Mouse (Mus musculus) layer of hippocampus, adult 9-10 months (tissue): ENCODE measurements around the gene Braf.
A peak's percentile ranks its signal among the peaks of the same experiment; 100 is the strongest.

Experiments
- DNase-seq: peaks from one replicate; pipeline ENCODE4 v3.0.0; 2022; ENCODE audit warnings: low spot score

Gene Braf

DNA sequence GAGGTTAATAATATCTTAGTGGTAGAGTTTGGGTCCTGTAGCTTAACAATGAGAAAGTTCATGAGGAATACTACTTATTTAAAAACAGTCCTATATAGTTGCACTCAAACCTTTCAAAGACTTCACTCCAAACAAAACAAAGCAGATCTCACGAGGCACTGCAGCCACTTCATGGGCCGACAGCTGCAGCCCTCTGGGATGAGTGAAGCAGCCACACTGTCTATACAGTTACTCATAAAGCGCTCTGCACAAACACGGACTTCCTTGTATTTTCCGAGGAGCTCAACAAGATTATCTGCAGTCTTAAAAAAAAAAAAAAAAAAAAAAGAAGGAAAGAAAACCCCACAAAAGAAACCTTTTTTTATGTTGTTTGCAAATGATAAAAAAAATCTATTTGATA, 117.9 kb downstream of the Braf start:
- no peak for DNase-seq

DNA sequence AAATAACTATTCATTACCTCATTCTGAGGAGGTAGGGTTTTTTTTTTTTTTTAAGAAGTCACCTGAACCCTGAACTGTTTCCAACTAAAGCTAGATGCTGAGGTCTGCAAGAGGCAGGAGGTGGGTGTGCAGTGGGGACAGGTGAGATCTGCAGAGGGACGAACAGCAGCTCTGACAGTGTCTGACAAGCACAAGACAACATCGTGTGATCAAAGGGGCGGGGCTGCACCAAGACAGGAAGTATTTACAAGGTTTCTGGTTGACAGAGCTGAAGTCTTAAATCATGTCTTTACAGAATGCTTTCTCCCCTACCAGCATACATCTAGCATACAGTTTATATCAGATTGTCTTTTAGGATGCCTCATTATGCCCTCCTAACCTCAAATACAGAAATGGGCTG, 118.4 kb downstream of the Braf start:
- no peak for DNase-seq

DNA sequence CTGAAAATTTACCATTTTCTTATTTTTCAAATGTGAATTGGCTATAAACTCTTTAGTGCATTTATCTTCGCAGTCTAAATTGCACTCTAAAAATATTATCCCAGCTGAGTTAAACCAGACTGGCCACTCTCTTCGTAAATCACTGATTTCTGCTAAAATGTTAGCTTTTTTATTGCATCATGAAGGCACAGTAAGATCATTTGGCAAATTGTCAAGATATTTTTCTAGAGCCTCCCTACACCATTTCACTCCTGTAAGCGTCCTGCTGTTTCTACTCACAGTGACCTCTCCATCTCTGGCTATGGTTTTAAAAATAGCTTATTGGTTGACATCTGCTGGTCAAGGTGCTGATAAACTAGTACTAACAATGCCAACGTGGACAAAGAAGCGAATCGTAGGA, 119.2 kb downstream of the Braf start:
- DNase-seq = no peak

DNA sequence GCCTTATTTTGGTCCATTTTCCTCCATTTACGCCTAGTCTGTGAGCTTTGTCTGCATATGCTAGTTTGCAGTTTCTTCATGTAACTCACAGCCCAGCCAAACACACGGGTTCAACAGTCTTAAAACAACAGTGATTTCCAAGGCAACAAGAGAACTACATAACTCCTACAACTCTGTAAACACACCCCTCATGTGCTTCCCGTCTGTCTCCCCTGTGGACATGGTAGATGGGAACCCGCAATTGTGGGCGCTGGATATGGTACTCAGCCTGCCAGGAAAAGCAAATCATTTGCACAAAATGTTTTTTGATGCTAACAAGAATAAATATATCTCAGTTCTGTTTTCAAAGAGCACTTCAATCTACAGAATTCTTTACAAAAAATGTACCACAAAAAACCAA, 120.7 kb downstream of the Braf start:
- DNase-seq = no peak

DNA sequence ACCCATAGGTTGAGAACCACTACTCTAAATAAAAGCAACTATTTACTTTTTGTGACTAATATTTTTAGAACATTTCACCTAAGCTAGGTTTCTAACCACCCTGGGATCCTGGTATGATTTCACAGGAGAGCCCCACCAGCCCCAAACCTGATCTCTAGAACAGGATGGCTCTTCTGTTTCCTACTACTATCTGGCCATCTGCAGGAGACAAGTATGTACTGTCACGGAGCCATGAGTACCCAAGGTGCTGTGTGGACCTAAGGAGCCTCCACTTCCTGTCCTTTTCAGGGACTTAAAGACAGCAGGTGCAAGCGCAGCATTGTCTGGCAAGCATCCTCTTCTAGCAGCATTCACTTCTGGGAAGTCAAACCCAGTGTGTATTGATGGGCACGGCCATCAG, 123.4 kb downstream of the Braf start:
- DNase-seq = no peak

DNA sequence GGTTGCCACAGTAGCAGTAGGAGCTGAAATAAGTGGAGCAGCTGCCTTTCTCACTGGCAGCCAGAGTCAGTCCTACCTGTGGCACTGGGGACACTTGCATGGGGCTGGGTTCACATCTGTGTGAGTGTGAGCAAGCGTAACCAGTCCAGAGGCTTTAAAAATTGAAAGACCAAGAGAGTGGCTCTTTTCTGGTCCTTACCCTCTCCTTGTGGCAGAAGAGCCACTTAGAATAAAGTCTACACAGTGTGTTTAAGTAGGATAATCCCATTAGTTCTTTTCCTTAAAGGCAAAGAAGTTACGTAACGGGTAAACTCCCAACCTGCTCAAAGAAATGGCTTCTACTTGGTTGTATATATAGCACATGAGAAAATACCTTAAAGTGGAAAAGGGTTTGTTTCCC, 124.4 kb downstream of the Braf start:
- DNase-seq = no peak

DNA sequence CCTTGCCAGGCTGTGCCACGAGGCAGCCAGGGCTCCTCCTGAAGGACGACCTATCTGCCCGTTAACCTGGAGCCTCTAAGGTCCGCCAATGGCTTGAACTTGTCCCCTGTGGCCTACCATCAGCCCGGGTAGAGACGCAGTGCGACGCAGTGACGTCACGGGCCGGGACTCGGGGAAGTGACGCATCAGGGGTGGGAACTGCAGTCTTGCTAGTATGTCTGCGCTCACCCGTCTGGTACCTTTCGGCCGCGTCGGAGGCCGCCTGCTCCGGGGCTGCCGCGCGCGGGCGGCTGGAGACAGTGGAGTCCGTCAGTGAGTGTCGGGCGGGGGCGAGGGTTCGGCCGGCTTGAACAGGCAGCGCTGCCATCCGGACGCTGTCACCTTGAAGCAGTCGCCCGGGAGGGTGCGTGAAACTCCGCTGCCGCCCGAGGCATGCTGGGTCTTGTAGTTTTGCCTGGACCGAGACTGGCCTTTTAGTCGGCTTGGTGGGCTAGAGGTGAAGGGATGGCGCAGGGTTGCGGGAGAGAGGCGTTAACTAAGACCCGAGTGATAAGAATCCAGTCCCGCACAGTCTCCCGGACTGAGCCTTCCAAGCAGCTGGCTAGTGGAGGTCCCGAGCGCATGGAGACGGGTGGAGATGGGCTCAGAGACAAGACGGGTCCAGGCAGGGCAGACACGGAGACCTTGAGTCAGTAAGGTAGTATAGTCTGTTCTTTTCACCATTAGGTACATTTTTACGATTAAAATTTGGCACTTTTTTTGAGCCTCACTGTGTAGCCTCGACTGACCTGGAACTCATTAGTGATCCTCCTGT, 132.7 kb downstream of the Braf start, which contains the start of gene Ndufb2:
TSS of gene Ndufb2 (plus strand) at position 174 of the 814 bp plus-strand sequence.
- DNase-seq = peak; percentile 95

DNA sequence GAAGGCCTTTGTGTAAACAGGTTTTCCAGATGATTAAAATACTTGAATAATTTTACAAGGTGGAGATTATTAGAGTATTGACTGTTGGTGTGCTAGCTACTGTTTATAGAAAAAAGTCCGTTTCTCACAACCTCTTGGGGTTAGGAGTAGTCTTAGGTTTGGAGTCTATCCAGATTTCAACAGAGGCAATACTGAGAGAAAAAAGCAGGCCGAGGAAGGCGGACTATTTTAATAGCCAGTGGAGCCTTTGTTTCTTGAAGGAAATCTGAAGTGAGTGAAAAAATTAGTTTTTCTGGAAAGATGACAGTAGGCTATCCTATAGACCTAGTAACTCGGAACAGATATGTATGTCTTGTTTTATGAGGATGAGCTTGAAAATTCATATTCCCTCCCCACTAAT, 133.8 kb downstream of the Braf start:
- DNase-seq = no peak

DNA sequence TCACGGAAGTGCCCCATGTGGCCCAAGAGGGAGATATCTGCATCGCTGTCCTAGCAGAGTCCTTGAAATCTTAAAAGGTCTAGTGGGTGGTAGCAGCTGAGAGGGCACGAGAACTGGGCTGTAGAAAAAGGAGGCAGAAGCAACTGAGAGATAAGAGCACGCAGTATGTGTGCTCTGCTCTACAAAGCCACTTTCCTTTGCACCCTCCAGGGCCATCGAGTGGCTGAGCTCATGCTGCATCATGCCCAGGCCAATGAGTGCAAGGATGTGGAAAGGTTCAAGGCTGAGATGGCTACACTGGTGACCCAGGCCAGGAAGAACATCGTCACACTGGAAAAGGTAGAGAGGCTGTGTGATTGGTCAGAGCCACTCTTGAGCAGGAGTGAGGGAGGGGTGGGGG, 139.7 kb downstream of the Braf start, which contains the start of gene Gm42420:
TSS of gene Gm42420 (plus strand) at position 237 of the 400 bp plus-strand sequence.
- no peak for DNase-seq

DNA sequence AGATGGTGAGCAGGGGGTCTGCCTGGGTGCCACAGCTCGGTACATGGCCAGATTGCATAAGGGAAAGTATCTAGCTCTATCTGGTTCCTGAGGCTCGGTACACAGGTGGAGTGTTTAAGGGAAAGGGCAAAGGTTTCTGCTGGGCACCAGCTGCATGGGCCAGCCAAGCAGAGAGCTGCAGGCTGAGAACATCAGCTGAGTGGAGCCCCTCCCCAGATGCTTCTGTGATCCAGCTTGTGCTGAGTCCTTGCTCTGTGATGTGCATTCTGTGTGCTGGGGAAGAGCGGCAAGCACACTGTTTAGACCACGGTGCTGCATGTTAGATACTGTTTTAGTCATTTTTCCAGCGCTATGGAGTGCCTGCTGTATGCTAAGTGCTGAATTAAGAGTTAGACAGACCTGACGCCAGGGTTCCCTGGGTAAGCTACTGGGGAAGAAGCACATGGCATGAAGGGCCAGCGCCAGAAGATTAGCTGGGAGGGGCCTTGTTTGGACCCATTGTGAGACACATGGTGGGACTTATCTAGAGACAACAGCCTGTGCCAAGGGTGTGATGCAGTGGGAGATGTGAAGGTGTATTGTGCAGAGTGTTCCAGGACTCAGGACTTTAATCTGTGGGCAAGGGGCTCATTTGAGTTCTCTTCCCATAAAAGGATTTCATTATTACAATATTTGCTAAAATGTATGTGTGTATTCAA, 144.0 kb downstream of the Braf start:
- DNase-seq = no peak

DNA sequence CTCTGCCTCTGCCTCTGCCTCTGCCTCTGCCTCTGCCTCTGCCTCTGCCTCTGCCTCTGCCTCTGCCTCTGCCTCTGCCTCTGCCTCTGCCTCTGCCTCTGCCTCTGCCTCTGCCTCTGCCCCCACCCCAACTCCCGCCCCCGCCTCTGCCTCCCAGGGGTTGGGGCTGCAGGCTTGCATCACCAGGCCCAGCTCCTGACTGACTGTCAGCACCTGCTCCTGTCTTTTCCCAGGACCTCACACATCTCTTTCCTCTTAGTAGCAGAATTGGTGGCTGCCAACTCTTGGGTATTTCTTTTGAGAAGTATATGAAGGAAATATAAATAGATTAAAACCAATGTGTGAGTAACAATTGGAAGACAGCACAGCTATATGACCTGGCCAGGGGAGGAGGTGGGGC, 144.7 kb downstream of the Braf start:
- no peak for DNase-seq

DNA sequence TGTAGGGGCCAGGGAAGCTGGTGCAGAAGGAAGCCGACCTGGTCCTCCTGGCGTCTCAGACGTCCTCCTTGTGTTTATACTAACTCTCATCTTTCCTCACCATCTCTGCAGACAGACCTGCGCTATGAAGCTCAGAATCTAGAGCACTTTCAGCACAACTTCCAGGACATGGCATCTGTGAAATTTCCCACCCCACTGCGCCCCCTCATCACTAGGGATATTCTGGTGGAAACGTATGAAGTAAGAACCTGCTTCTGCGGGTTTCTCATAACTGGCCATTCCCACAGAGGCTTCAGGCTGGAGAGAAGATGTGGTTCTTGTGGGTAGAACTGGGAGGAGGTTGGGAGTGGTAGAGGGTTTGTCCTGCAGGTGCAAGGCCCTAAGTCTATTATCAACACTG, 145.7 kb downstream of the Braf start:
- DNase-seq = no peak

DNA sequence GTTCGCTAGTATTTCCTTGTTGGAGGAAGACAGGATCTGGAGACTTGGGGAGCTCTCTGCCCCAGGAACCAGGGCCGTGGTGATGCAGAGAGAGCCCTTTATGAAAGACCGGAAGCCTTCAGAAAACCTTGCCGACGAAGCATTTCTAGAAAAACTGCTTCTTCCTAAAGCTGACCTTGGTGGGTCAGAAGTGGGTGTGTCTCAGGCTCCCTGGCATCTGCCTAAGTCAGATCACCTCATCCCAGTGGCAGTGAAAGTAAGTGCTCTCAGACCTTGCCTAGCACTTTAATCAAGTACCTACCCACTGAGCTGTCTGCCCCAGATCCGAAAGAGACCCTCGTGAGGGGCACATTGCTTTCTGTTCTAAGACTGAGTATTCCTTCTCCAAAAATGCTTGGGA, 150.3 kb downstream of the Braf start:
- no peak for DNase-seq

DNA sequence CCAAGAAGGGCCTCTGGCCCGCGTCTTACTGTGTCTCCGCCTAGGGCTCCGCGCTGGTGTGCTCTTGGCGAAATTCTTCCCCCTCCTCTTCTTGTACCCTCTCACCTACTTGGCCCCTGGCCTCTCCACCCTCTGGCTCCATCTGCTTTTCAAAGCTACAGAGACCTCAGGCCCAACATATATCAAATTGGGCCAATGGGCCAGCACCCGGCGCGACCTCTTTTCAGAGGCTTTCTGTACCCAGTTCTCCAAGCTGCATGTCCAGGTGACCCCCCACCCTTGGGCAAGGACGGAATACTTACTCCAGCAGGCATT, 150.8 kb downstream of the Braf start:
- no peak for DNase-seq

DNA sequence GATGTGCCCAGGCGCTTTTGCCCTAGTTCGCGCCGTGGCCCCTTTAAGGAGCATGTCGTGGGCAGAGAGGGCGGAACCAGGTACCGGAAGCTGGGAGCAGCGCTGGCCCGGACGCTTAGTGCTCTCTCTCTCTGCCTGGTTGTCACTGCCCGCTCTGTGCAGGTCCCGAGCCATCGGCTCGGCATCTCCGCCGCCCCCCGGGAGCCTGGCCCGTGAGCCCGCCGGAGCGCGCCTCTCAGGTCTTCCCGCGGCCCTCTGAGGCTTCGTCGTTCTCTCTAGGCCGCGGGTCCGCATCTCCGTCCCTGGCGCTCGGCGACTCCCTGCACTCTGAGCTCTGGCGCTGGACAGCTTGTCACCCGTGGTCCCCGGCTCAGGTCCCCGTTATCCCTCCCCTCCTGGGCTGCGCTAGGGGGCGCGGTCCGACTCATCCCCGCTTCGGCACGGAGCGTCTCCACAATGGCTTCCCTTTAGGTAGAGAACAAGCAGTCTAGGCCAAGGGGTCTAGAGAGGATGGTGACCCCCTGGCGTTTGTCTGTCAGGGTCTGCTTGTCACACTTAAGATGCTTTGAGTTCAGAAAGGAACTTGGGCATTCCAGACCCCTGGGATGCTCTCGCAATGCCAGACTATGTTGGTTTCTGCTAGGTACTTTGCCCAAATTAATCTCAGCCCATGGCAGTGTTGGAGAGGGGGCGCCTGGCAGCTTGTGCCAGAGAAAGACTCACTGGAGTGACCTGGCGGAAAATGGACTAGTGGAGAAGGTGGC, 151.3 kb downstream of the Braf start, which contains the start of gene Adck2:
TSS of gene Adck2 (plus strand) at position 83 of the 764 bp plus-strand sequence.
- peak; percentile 32 for DNase-seq

DNA sequence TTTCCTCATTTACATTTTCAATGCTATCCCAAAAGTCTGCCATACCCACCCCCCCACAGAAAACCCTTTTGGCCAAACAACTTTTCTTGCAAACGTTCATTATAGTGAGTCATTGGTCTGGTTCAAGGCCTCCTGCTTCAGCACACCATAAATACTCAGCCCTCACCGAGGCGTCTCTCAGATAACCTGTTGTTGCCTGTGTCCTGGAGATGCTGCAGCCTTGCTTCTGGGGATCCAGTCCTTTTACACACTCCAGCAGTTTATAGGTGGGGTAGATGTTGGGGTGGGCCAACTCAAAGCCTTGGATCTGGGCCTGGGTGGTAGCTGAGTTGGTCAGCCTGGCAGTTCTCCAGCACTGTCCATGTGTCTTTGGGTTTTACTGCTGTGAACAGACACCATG, 154.8 kb downstream of the Braf start:
- DNase-seq = no peak

DNA sequence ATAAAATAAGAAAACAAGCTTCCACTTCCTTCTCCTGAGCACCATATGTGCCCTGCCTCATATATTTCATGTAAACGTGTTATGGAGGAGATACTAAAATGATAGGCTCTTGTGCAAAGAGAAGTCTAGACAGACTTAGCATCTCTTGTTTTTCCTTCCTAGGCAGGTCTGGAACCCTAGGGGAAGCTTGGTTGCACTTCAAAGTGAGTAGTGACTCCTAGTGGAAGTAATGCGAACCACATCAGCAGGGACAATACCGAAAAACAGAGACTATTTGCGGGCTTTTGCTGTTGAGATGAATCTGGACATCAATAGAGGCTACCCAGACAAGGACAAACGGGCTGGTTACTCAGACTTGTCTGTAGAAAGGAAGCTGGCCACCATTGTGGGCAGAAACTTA, 157.7 kb downstream of the Braf start:
- DNase-seq = no peak

DNA sequence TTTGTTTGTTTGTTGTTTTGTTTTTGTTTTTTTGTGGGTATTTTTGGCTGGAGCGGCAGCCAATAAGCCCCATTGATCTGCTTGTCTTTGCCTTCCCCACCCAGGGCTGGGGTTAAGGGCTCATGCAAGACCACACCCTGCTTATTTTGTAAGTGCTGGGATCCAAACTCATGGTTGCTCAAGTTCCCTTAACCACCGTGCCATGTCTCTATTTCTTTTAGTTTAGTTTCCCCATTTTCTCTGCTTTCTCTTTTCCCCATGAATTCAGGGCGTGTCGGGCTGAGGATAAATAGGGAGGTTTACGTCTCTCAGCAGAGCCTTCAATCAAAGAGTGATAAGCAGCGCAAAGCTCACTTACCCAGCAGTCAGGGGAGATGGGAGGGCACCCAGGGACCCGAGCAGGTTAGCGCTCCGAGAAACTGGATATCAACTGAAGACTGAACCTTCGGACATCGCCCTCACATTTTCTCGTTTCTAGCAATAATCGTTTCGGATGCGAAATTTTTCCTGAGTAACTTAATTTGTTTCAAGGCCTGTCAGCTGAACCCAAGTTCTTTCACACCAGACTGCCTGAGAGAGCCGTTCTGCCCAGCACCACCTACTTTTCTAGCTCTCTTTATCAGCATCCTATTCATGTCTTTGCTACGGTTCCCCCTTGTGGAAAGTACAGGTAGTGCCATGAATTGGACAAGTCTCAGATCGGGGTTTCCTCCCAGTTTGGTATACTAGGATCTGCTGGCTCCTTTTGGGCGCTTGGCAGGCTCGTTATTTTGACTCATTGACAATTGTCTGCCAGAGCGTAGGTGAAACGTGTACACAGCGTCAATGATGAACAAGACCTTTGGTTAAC, 162.9 kb downstream of the Braf start:
- peak; percentile 98 for DNase-seq

DNA sequence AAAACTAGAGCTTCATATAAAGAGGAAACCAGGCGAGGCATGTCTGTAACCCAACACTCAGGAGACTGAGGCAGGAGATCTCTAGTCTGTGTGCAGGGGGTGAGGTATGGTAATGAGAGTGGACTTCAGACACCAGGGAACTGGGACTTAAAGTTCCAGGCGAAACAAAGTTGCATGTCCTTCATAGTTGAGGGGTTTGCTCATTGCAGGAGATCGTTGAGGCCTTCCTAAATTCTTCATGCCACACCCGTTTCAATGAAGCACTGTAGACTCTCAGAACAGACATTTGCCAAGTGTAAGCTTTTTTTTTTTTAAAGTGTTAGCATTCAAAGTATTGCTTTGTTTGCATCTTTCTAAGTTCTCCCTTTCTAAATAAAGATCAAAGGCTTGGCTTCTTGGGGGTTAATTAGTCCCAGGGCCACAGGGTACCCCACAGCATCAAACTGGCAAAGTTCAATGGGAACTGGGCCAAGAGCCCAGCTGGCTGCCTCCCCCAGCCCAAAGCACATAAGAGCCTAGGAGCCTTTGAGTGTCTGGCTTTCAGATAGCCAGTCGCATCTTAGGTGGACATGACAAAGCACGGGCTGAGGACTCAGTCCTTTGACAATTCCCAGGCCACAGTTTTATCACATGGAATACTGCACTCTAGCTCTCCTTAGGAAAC, 165.9 kb downstream of the Braf start:
- DNase-seq = no peak

DNA sequence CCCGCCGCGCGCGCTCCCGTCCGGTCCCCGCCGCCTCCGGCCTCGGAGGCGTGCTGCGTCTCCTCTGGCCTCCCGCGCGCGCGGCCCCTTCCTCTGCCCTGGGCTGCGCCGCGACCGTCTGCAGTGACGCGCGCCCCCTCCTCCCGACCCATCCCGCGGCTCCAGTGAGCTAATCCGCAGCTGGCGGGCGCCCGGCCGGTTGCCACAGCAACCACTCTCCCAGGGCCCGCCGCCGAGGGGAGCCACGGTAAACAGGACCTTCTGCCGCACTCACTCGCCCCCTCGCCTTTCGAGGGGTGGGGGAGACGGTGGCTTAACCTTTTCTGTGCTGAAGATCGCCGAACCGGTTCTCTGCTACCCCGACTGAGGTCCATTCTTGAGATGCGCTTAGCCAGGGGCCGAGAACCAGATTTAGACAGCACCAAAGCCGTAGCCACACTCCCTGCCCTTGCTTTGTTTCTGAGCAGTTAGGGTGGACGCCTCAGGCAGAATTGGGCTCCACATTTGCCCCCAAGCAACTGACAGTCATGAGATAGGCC, 167.5 kb downstream of the Braf start, which contains the start of gene Dennd2a:
TSS of gene Dennd2a (minus strand) at position 145 of the 539 bp plus-strand sequence.
- peak; percentile 39 for DNase-seq
